Mouse (Mus musculus) ES-Bruce4 (cell line): Measurements from ENCODE around the gene Tmem200c. TPM values are rescaled to one million over a fixed set of nuclear protein-coding genes. Genes with fewer than 3 reads are reported as not detected.
A peak's percentile ranks its signal among the peaks of the same experiment; 100 is the strongest.

Experiments
- H3K27ac ChIP-seq: 2 replicates; pipeline ENCODE4 v1.5.1; 2012; ENCODE audit warnings: low read length, inconsistent platforms; ENCODE audit not compliant: insufficient read depth
- H3K27me3 ChIP-seq: 2 replicates; pipeline ENCODE4 v1.6.1; 2012; ENCODE audit warnings: mild to moderate bottlenecking, low read length, inconsistent platforms; ENCODE audit not compliant: control insufficient read depth, poor library complexity, insufficient read depth, severe bottlenecking
- H3K36me3 ChIP-seq: 2 replicates; pipeline ENCODE4 v1.6.1; 2012; ENCODE audit warnings: inconsistent platforms, mild to moderate bottlenecking, low read length, moderate library complexity; ENCODE audit not compliant: control insufficient read depth, poor library complexity, insufficient read depth, severe bottlenecking
- H3K4me1 ChIP-seq: one replicate; pipeline ENCODE4 v1.8.1; 2011; ENCODE audit warnings: low read length; ENCODE audit not compliant: control insufficient read depth, insufficient read depth
- H3K4me3 ChIP-seq: 2 replicates; pipeline ENCODE4 v1.5.1; 2011; ENCODE audit warnings: low read depth, mild to moderate bottlenecking, low read length
- H3K9ac ChIP-seq: 2 replicates; pipeline ENCODE4 v1.6.1; 2012; ENCODE audit warnings: low read depth, mild to moderate bottlenecking, inconsistent platforms; ENCODE audit not compliant: poor library complexity, severe bottlenecking
- H3K9me3 ChIP-seq: replicated peaks from 2 replicates; pipeline ENCODE4 v1.6.1; 2012; ENCODE audit warnings: mild to moderate bottlenecking, low read length, inconsistent platforms; ENCODE audit not compliant: control insufficient read depth, poor library complexity, insufficient read depth, severe bottlenecking
- CTCF ChIP-seq: IDR thresholded peaks from one replicate; pipeline ENCODE4 v1.8.1; 2011; ENCODE audit warnings: low read depth, low read length
- EP300 ChIP-seq: IDR thresholded peaks from 2 replicates; pipeline ENCODE4 v1.6.1; 2011; ENCODE audit warnings: low read depth, low read length; ENCODE audit not compliant: insufficient read depth
- POLR2A ChIP-seq: IDR thresholded peaks from one replicate; pipeline ENCODE4 v1.8.1; 2011; ENCODE audit warnings: low read length; ENCODE audit not compliant: insufficient read depth
- polyA plus RNA-seq: library from polyadenylated mRNA; stranded (reverse); fragments of >200 nt; gene quantifications from 2 replicates; pipeline ENCODE4 v1.2.4, GENCODE M21; 2011; ENCODE audit warnings: low read depth; ENCODE audit not compliant: missing spikeins, insufficient read depth, insufficient read length

Tmem200c gene
- not detected in 2 replicates for polyA plus RNA-seq

DNA sequence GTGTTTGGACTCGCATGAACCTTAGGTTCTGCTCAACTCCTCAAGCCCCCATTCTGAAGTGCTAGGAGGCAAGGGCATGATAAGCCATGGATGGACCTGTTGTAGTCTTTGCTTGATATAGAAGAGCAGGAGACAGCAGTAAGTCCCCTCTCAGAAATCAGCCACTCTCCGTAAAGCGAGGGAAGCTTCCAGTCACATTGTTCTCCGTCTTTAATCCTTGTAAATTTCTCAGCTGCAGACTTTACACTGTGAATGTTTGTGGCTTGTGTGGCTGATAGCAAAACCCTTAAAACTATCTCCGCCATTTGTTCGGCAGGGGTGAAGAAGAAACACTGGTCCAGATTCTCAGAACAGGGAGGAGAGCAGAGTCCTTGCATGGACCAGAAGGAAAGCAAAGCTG is at the start of gene Tmem200c:
Tmem200c (plus strand) TSS at position 301 of the 400 bp plus-strand sequence.
- H3K4me3 ChIP-seq = no peak within 1 kb of the TSS
- H3K9ac ChIP-seq = no peak within 1 kb of the TSS
- H3K36me3 ChIP-seq = no peaks in the 10 kb centered on the region
- H3K27ac ChIP-seq = no peak within 1 kb of the TSS
- TF ChIP-seq POLR2A = no peak
- TF ChIP-seq CTCF = no peak
- TF ChIP-seq EP300 = no peak
- no peaks in the 10 kb centered on the region for H3K9me3 ChIP-seq
- no peaks in the 10 kb centered on the region for H3K4me1 ChIP-seq
- no peaks in the 10 kb centered on the region; the same call in 1 of the 2 replicates for H3K27me3 ChIP-seq

DNA sequence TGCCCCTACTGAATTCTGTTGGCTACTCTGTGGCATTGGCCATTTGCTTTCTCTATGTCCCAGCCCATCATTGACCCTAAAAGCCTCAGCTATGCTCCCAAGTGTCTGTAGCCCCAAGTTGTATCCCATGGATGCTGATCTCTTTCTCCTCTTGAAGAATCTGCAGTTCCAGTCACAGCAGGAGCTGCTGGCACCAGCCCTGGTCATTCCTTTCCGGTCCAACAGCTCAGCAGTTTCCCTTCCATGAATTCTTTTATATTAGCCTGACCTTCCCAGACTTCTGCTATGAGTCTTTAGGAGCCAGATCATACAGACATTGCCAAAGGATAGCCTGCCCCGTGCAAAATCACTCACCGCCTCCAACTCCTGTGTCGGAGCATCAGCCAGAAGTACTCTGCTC is 32.7 kb upstream of the Tmem200c start:
- no peaks in the 10 kb centered on the region for H3K27me3 ChIP-seq
- H3K9ac ChIP-seq = no peak overlapping the region
- no peak overlapping the region for H3K27ac ChIP-seq
- H3K36me3 ChIP-seq = no peaks in the 10 kb centered on the region
- TF ChIP-seq EP300 = no peak
- no peak for TF ChIP-seq POLR2A
- no peak for TF ChIP-seq CTCF
- H3K4me3 ChIP-seq = no peak overlapping the region
- H3K4me1 ChIP-seq = no peaks in the 10 kb centered on the region
- no peaks in the 10 kb centered on the region for H3K9me3 ChIP-seq

DNA sequence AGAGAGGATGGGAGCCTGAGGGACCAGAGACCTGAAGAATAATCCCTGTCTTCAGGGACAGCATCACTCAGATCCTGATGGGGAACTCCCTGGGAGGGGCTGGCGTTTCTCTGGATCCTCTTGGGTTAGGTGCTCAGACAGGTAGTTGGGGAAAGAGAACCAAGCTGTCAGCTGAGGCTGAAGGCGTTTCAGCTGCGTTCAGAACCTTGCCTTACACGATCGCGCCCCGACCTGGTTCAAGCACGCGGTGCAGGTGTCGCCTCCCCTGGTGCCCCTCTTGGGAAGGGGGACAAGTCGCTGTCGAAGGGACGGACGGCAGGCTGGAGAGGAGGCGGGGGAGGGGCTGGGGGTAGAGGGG is 10.2 kb downstream of the Tmem200c start:
- Histone ChIP-seq H3K9me3 (no peaks in the 10 kb centered on the region), H3K4me1 (no peaks in the 10 kb centered on the region), H3K27ac (no peak overlapping the region), H3K27me3 (peaks cover 14% of the 10 kb centered on the region), H3K9ac (no peak overlapping the region), H3K4me3 (peak overlapping the region; percentile 19; the same call in 1 of the 2 replicates), H3K36me3 (no peaks in the 10 kb centered on the region)
- TF ChIP-seq CTCF (no peak), POLR2A (no peak), EP300 (no peak)

DNA sequence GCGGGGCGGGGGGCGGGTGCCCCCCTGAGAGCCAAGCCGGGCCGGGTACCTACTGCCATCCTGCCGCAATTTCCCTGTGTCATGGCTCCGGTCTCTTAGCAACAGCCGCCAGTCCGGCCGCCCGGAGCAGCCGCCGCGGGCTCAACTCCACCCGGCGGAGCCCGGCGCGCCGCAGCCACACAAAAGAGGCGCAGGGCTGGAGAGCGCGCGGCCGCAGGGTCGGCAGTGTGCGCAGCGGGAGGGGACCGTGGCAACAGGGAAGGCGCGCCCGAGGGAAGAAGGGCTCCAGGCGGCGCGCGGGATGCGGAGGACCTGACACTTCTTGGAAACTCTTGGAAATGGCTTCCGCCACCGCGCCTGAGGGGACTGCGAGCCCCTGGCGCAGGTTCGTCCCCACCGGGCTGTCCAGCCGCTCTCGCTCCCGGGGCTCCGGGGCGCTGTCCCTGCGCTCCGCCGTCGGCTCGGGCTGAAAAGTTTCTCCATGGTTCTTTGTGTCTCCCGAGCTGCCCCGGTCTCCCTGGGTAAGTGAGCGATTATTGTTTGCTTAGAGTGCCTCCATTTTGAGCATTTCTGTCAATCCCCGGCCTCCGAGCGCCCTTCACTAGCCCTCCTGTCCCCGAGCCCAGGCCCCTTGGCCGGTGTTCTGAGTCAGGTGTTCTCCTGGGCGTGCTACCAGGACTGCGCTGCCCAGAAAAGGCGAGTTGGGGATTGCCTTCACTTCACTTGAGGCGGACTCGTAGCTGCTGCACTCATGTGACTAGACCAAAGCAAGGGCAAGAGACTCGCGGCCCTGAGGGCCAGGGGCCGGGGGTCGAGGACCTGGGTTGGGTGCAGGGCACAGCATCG is 10.8 kb downstream of the Tmem200c start:
- H3K9ac ChIP-seq = peak overlapping the region; percentile 12; the same call in 1 of the 2 replicates
- no peak overlapping the region for H3K27ac ChIP-seq
- peak overlapping the region; percentile 59 for H3K4me3 ChIP-seq
- H3K36me3 ChIP-seq = no peaks in the 10 kb centered on the region
- H3K27me3 ChIP-seq = peaks cover 16% of the 10 kb centered on the region
- H3K4me1 ChIP-seq = no peaks in the 10 kb centered on the region
- no peaks in the 10 kb centered on the region for H3K9me3 ChIP-seq
- TF ChIP-seq POLR2A = no peak
- TF ChIP-seq EP300 = no peak
- TF ChIP-seq CTCF = no peak

DNA sequence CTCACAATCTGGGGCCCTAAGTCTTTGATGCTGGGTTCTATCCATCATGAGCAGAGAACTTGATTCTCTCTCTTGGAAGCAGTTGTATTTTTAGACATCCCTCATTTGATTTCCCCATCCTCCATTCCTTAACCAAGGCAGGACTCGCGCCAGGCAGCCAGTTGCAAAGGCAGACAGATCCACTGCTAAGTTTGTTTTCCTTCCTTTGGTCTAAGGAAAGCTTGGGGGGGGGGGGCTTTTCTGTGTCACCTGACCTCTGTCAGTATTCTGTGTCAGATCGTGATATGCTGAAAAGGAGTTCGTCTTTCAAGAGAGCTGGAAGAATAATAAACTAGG is 11.4 kb downstream of the Tmem200c start:
- peak overlapping the region; percentile 59 for H3K4me3 ChIP-seq
- H3K9me3 ChIP-seq = no peaks in the 10 kb centered on the region
- peaks cover 15% of the 10 kb centered on the region for H3K27me3 ChIP-seq
- TF ChIP-seq POLR2A = no peak
- TF ChIP-seq EP300 = no peak
- TF ChIP-seq CTCF = no peak
- H3K4me1 ChIP-seq = no peaks in the 10 kb centered on the region
- H3K27ac ChIP-seq = no peak overlapping the region
- H3K36me3 ChIP-seq = no peaks in the 10 kb centered on the region
- H3K9ac ChIP-seq = 0 out of 2 replicates have a peak overlapping the region, but pooled peaks have one; percentile 12

DNA sequence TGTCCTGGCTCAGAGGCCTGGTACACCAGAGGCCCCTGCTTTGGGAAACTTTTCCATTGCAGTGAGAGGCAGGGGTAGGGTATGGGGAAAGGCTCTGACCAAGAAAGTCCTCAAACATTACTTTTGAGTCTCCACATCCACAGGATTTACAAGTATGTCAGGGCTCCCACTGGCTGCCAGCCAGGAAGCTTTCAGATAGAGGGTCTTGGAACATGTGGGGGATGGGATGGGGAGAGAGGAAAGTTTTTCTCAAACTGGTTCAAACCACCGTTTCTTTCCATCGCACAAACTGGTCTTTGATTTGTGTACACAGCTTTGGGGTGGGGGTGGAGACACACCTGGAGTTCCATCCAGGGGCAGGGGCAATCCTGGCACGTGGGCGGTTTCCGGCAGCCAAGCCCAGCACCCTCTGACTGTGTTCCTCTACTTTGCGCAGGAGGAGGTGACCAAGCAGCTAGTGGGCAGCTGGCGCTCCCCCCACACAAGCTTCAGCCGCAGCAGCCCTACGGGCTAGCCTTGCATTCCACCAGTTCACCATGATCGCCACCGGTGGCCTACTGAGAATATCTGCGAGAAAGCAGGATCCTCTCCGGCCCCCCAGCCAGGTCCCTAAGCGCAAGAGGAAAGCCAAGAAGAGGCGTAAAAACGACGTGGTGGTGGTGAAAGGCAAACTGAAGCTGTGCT is 13.6 kb downstream of the Tmem200c start:
- Histone ChIP-seq H3K27me3 (peaks cover 15% of the 10 kb centered on the region), H3K36me3 (no peaks in the 10 kb centered on the region), H3K27ac (no peak overlapping the region), H3K9me3 (no peaks in the 10 kb centered on the region), H3K4me3 (no peak overlapping the region), H3K4me1 (no peaks in the 10 kb centered on the region), H3K9ac (no peak overlapping the region)
- TF ChIP-seq EP300 (no peak), CTCF (no peak), POLR2A (no peak)
